Mouse (Mus musculus) CD4-positive, CD25-positive, alpha-beta regulatory T cell, adult 4 months (primary cell): ENCODE data around the gene Syngr4. TPM values are rescaled to one million over a fixed set of nuclear protein-coding genes. Genes with fewer than 3 reads are reported as not detected.
A peak's percentile ranks its signal among the peaks of the same experiment; 100 is the strongest.
"Not testable (repeated sequence)": the region's sequence is repeated elsewhere in the genome, so short reads cannot be mapped to it uniquely, and the experiment has no call there.

Experiments used
- ATAC-seq: one replicate; pipeline ENCODE4 v1.8.0; 2017
- polyA plus RNA-seq, 2 experiments: library from polyadenylated mRNA; unstranded; fragments of 100-300 nt; shearing (Covaris generic); gene quantifications; one replicate each; pipeline ENCODE4 v1.2.1; 2017

The Syngr4 gene
- polyA plus RNA-seq = not detected

- peak; percentile 94 for ATAC-seq
Measured at GRCm38 (mm10) chr7:45896517-45897257, at the start of gene Syngr4, which contains the start of gene Tmem143. Syngr4 (minus strand) TSS chr7:45896714. Tmem143 (plus strand) TSS chr7:45896941.

- peak; percentile 23 for ATAC-seq
Measured at GRCm38 (mm10) chr7:45943280-45943679, 46.8 kb upstream of the Syngr4 start.

- ATAC-seq = no peak
Measured at GRCm38 (mm10) chr7:45941986-45942385, 45.5 kb upstream of the Syngr4 start.

GRCm38 (mm10) chr7:45939836-45940235, 43.3 kb upstream of the Syngr4 start:
- no peak for ATAC-seq

- ATAC-seq = peak; percentile 87
Measured at GRCm38 (mm10) chr7:45935114-45935513, 38.6 kb upstream of the Syngr4 start.

- not testable (repeated sequence) for ATAC-seq
Measured at GRCm38 (mm10) chr7:45933766-45934165, 37.3 kb upstream of the Syngr4 start.

- no peak for ATAC-seq
Measured at GRCm38 (mm10) chr7:45929688-45930087, 33.2 kb upstream of the Syngr4 start.

- no peak for ATAC-seq
Measured at GRCm38 (mm10) chr7:45928626-45929295, 32.2 kb upstream of the Syngr4 start.

GRCm38 (mm10) chr7:45924429-45924816, 27.9 kb upstream of the Syngr4 start:
- ATAC-seq = no peak

- ATAC-seq = no peak
Measured at GRCm38 (mm10) chr7:45923762-45924428, 27.4 kb upstream of the Syngr4 start, which contains the start of gene Ccdc114. Ccdc114 (plus strand) TSS chr7:45924072.

GRCm38 (mm10) chr7:45922928-45923761, 26.6 kb upstream of the Syngr4 start:
- peak; percentile 84 for ATAC-seq

- ATAC-seq = no peak
Measured at GRCm38 (mm10) chr7:45921950-45922600, 25.6 kb upstream of the Syngr4 start.

- peak; percentile 8 for ATAC-seq
Measured at GRCm38 (mm10) chr7:45921242-45921621, 24.7 kb upstream of the Syngr4 start, which contains the start of gene Emp3. Emp3 (minus strand) TSS chr7:45921404.

GRCm38 (mm10) chr7:45920583-45921241, 24.2 kb upstream of the Syngr4 start:
- ATAC-seq = no peak

GRCm38 (mm10) chr7:45919761-45920160, 23.2 kb upstream of the Syngr4 start:
- no peak for ATAC-seq

- no peak for ATAC-seq
Measured at GRCm38 (mm10) chr7:45919083-45919671, 22.7 kb upstream of the Syngr4 start.

- no peak for ATAC-seq
Measured at GRCm38 (mm10) chr7:45917926-45918325, 21.4 kb upstream of the Syngr4 start.

- ATAC-seq = no peak
Measured at GRCm38 (mm10) chr7:45917004-45917704, 20.6 kb upstream of the Syngr4 start.

- peak; percentile 91 for ATAC-seq
Measured at GRCm38 (mm10) chr7:45916056-45917003, 19.8 kb upstream of the Syngr4 start.
